Mouse (Mus musculus) cerebellum, adult 9-10 months (tissue): ENCODE data around the gene Plekho1.
"Not testable (repeated sequence)": the region's sequence is repeated elsewhere in the genome, so short reads cannot be mapped to it uniquely, and the experiment has no call there.

Source experiments
- DNase-seq: peaks from one replicate; pipeline ENCODE4 v3.0.0; 2022

The Plekho1 gene

GRCm38 (mm10) chr3:95978265-95978664, 17.5 kb downstream of the Plekho1 start:
- DNase-seq: no peak

GRCm38 (mm10) chr3:95977587-95977986, 18.2 kb downstream of the Plekho1 start:
- DNase-seq: not testable (repeated sequence)

GRCm38 (mm10) chr3:95977079-95977478, 18.7 kb downstream of the Plekho1 start:
- no peak for DNase-seq

GRCm38 (mm10) chr3:95972873-95973634, 22.7 kb downstream of the Plekho1 start:
- DNase-seq: no peak

GRCm38 (mm10) chr3:95972251-95972872, 23.4 kb downstream of the Plekho1 start:
- no peak for DNase-seq

GRCm38 (mm10) chr3:95970661-95971060, 25.1 kb downstream of the Plekho1 start:
- DNase-seq: not testable (repeated sequence)

DNA sequence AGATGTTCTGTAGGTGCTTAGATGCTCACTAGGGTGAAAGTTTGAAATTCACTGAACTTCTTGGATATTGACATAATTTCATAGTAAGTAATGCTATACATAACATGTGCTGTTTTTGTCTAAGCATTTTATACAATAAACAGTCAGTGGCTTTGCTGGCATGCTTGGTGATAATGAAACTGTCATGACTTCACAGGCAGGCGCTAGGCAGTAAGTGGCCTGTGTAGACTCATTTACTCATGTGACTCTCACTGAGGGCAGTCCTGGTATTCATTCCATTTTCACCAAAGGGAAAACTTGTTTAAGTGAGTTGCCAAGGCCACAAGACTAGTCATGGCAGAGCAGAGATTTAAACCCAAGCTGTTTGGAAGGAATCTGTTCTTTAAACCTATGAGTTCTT, 26.5 kb downstream of the Plekho1 start:
- no peak for DNase-seq

- DNase-seq: peak; percentile 81
These were observed 30.0 kb downstream of the Plekho1 start for GRCm38 (mm10) chr3:95965518-95966451.

DNA sequence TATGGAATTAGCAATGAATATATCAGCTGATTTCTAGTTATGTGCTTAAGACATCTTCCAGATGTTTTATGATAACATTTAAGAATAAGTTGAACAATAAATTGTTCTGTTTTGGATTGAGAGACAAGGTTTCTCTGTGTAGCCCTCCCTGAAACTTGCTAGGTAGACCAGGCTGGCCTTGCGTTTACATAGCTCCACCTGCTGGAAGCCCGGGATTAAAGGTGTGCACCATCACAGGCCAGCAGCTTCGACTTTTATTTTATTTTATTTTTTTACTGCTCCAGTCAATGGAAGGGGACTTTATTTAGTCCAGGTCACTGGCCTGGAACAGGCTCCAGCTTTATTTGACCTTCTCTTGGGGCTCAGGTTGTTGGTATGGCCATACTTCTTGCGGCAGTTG, 32.1 kb downstream of the Plekho1 start:
- DNase-seq: no peak

DNA sequence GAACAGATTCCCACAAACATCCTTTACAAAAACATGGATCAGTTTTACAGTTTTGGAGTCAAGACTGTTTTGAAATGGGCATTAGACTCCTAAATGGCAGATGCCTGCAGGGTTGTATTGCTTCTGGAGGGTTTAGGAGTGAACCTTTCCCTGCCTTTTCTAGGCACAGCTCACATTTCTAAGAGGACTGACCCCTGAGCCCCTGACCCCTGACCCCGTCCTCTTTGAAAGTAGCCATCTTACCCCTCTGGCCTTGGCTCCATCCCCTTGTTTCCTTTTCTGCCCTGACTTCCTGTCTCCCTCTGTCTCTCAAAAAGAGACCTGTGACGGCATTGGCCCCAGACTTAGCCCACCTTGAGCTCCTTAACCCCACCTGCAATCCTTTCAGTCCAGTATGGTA, 32.6 kb downstream of the Plekho1 start:
- DNase-seq: no peak

DNA sequence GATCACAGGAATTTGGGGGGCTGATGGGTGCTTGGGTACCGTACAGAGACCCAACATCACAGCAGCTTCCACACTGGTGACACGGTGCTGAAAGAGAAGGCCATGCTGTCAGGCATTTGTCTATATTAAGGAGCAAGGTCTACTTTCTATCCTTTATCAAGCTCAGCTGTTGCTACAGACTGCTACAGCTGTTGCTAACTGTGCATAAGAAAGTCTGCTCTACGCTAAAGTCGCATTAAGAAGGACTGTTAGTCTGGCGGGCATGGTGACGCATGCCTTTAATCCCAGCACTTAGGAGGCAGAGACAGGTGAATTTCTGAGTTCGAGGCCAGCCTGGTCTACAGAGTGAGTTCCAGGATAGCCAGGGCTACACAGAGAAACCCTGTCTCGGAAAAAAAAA, 33.6 kb downstream of the Plekho1 start:
- not testable (repeated sequence) for DNase-seq

GRCm38 (mm10) chr3:95959807-95960206, 36.0 kb downstream of the Plekho1 start:
- DNase-seq: no peak

GRCm38 (mm10) chr3:95959082-95959481, 36.7 kb downstream of the Plekho1 start:
- no peak for DNase-seq

DNA sequence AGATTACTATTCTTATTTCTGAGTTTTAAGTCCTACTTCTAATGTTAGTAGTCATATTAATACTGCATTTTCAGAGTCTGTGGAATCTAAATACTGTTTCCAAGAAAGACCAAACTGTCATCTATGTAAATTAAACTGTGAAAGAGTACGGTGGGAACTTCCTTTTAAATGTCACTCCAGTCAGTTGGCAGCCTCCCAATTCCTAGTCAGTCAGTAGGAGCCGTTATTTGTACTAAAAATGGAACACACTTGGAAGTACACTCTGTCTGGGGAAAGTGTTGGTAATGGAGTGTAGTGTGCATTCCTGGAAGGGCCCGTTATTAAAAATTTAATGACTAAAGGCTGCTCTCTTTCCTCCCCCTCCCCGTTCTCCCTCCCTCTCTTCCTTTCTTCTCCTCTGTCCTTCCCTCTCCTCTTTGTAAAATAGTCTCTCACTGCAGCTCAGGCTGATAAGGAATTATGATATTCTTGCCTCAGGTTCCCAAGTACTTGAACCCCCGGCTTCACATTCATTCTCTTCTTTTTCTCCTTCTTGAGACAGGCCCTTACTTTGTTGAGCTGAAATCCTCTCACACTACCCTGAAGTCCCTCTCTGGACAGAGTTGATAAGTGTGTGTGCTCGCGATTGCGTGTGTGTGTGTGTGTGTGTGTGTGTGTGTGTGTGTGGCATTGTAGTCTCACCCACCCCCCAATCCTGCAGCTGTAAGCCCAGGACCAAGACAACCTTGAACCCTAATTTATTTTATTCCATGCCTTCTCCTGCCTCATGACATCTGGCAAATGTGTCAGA, 38.2 kb downstream of the Plekho1 start:
- no peak for DNase-seq

DNA sequence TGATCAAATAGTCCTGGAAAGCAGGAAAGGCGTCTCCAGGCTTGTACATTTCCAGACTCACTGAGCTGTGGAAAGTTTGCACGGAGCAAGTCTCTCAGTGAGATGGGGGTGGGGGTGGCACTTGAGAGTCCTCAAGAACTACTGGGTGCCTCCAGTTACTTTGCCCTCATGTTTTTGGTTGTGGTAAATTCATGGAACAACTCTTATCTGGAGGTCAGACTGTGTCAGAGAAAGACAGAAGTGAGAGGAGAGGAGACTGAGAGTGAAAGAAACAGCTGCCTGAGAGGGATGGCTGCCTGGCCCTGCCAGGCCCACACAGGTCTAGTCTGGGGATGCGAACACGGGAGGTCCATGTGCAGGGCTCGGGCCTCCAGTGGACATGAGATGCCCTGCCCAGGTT, 40.5 kb downstream of the Plekho1 start:
- DNase-seq: no peak

DNA sequence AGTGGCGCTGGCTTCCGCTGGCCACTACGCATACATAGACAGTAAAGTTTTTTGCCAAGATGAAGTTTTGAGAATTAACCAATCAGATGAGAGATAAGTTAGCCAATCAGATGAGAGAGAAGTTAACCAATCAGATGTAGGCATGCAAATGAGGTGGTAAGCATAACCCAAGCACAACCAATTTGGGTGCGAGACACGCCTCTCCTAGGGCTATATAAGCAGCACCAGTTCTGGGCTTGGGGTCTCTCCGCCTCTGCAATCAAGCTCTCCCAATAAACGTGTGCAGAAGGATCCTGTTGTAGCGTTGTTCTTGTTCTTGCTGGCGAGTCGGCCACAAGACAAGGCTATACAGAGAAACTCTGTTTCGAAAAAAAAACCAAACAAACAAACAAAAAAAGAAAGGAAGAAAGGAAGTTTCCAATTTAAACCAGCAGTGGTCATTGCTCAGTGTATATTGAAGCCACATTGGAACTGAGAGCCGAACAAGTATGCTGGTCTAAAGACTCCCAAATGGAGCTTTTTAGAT, 41.1 kb downstream of the Plekho1 start:
- not testable (repeated sequence) for DNase-seq

- DNase-seq: no peak
These were observed 42.3 kb downstream of the Plekho1 start for GRCm38 (mm10) chr3:95953522-95953921.

DNA sequence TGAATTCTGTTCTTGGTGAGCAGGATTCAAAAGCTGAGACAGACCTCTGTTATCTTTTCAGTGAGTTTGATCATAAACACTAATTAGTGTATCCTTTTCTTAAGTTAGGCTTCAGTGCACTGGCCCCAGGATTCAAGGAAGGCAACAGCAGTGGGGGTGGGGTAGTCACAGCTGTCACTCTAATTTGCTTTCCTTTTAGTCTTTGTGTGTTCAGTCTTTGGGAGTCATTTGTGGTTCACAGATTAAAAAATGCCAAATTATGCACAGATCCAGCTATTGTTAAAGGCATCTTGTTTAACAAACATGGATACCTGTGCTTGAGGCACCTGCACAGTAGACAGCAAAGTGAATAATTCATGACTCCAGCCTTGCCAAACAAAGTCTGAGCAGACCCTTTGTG, 42.8 kb downstream of the Plekho1 start:
- DNase-seq: no peak

GRCm38 (mm10) chr3:95951566-95951965, 44.2 kb downstream of the Plekho1 start:
- peak; percentile 53 for DNase-seq

GRCm38 (mm10) chr3:95950763-95951551, 44.8 kb downstream of the Plekho1 start:
- DNase-seq: peak; percentile 95

DNA sequence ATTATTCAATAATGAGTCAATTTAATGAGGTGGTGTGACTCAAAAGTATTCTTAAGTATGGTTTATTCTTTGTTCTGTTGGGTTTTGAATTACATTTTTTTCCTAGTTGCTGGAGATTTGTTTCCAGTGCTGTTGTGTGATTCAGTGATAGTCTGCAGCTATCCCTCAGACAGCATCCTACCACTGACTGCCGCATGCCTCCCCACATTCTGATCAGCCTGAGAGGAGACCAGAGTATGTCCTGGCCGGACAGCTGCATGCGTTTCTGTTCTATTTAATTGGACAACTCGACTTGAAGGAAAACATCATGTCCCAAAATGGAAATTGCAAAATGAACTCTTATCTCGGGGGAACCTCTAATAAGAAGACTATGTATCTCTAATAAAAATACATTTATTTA, 47.5 kb downstream of the Plekho1 start:
- no peak for DNase-seq
